Mouse (Mus musculus) adrenal gland, adult 10 weeks (tissue): ENCODE results near the gene Olfr860. TPM values are rescaled to one million over a fixed set of nuclear protein-coding genes. Genes with fewer than 3 reads are reported as not detected.

Experiments
- polyA plus RNA-seq: library from polyadenylated mRNA; stranded (reverse); fragments of 350-450 nt; fragmentation: Illumina TruSeq; extraction: RNeasy Lipid Tissue Mini Kit (QIAGEN cat#74804); gene quantifications from one replicate; pipeline ENCODE4 v1.2.3, GENCODE M21; 2014; ENCODE audit warnings: low read depth, low replicate concordance

The Olfr860 gene
- not detected for polyA plus RNA-seq

GRCm38 (mm10) chr9:19849647-19850046 is at the start of gene Olfr860:
TSS of gene Olfr860 (minus strand) at chr9:19849747.

GRCm38 (mm10) chr9:19887904-19888303 is 38.4 kb upstream of the Olfr860 start, which contains the start of gene Olfr862:
TSS of gene Olfr862 (minus strand) at chr9:19888004.

GRCm38 (mm10) chr9:19804606-19805005 is 44.9 kb downstream of the Olfr860 start, which contains the start of gene Olfr859:
TSS of gene Olfr859 (plus strand) at chr9:19804906.

Other genes starting within 250 kb of the Olfr860 start
- gene Zfp317, start 227.6 kb downstream of the Olfr860 start, polyA plus RNA-seq = 35.9 TPM
- gene Olfr857, start 140.3 kb downstream of the Olfr860 start, polyA plus RNA-seq = not detected
- gene Olfr58, start 69.5 kb downstream of the Olfr860 start, polyA plus RNA-seq = not detected
- gene Olfr859, start 44.8 kb downstream of the Olfr860 start, polyA plus RNA-seq = not detected
- not detected for gene Olfr862, start 38.3 kb upstream of the Olfr860 start, polyA plus RNA-seq
- gene Olfr77, start 67.1 kb upstream of the Olfr860 start, polyA plus RNA-seq = not detected
- not detected for gene Olfr866, start 178.3 kb upstream of the Olfr860 start, polyA plus RNA-seq
- gene Olfr867, start 207.8 kb upstream of the Olfr860 start, polyA plus RNA-seq = not detected
- not detected for gene Olfr868, start 248.9 kb upstream of the Olfr860 start, polyA plus RNA-seq